Mouse (Mus musculus): ENCODE measurements around the gene Thada.

Thada gene

GRCm38 (mm10) chr17:84148499-84149484 is 317.2 kb downstream of the Thada start:
- DNase-seq (ENCODE audit: low read depth, low spot score) = no peak

GRCm38 (mm10) chr17:84147183-84148108 is 318.6 kb downstream of the Thada start:
- no peak for DNase-seq (ENCODE audit: low read depth, low spot score)

- no peak for DNase-seq (ENCODE audit: low read depth, low spot score)
Measured at GRCm38 (mm10) chr17:84146458-84147182, 319.4 kb downstream of the Thada start.

- no peak for DNase-seq (ENCODE audit: low read depth, low spot score)
Measured at GRCm38 (mm10) chr17:84145826-84146287, 320.1 kb downstream of the Thada start.

- no peak for DNase-seq (ENCODE audit: low read depth, low spot score)
Measured at GRCm38 (mm10) chr17:84144762-84145599, 321.0 kb downstream of the Thada start.

- no peak for DNase-seq (ENCODE audit: low read depth, low spot score)
Measured at GRCm38 (mm10) chr17:84144130-84144529, 321.9 kb downstream of the Thada start.

- DNase-seq (ENCODE audit: low read depth, low spot score) = no peak
Measured at GRCm38 (mm10) chr17:84143219-84143844, 322.7 kb downstream of the Thada start.

- DNase-seq (ENCODE audit: low read depth, low spot score) = no peak
Measured at GRCm38 (mm10) chr17:84141691-84142090, 324.3 kb downstream of the Thada start.

- DNase-seq (ENCODE audit: low read depth, low spot score) = no peak
Measured at GRCm38 (mm10) chr17:84140822-84141507, 325.0 kb downstream of the Thada start.
